Mouse (Mus musculus): Measurements from ENCODE around the gene Sncb.

The Sncb gene

GRCm38 (mm10) chr13:54781086-54781485 lies 14.7 kb upstream of the Sncb start:
- no peak for DNase-seq

- no peak for DNase-seq
Measured at GRCm38 (mm10) chr13:54780592-54780991, 14.2 kb upstream of the Sncb start.

- DNase-seq: no peak
Measured at GRCm38 (mm10) chr13:54767012-54767411, 617 bp upstream of the Sncb start.

DNA sequence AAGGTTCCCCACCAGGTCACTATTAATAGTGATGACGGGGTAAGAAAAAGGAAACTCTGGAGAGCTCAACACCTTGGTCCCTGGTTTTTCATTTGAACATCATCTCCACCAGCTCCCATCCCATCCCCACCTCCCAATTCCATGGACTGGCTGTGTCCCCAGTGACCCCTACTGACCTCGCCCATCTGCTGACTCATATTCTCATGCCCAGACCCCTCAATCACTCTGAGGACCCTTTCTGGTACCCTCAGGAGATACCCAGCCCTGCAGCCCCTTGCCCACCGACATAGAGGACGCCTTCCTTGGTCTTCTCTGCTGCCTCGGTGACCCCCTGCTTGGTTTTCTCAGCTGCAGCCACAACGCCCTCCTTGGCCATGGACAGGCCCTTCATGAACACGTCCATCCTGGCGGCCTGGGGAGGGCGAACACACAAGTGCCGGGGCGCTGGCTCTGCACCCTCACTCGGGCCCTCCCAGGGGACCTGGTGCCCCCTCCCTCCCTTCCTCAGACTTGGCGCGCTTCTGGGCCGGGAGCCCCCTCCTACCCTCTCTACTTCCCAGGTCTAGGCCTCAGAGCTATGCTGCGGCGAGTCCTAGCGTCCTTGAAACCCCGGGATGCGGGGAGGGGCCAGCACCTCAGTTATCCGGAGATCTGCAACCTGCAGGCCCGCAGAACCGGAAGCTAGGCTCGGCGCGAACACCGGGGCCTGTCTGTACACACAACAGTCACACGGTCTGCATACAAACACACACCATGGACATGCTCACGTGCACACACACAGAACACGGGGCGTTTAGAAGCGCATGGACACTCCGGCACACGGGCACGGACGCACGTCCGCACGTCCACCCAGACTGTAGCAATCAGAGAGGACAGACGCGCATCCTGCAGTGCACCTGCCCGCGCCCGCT lies 859 bp downstream of the Sncb start:
- DNase-seq: no peak

DNA sequence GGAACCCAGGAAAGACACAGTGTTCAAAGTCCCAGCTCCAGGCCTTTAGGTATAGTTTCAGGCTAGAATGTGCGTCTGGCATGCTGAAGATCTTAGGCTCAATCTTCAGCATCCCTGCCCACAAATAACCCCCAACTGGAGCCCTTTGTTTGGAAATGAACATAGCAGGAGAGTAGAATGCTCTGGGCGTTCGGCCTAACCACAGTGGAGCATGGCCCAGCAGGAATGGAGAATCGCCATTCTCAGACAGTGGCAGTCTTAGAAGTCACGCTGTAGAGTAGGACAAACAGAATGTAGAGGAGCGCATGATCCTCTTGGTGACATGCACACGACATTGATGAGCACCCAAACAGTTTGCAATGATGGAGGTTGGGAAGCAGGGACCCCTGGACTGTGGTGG lies 5.5 kb downstream of the Sncb start:
- DNase-seq: no peak

GRCm38 (mm10) chr13:54760164-54760795 lies 6.1 kb downstream of the Sncb start:
- DNase-seq: peak; percentile 90

DNA sequence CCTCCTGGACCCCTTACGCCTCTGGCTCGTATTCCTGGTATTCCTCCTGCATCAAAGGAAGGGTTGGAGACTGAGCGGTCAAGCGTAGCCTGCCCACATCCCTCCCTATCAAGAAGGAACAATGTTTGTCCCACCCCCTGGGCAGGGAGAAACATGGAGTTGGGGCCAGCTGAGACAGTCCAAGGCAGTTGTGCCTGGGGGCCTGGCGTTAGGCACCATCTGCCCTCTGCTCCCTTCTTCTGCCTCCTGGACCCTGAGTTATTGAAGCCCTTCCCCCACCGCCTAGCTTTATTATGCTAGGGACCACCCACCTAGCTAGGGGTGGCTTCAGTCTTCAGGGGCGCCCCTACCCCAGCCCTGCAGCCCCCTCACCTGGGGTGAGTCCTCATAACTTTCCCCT lies 6.9 kb downstream of the Sncb start:
- DNase-seq: peak; percentile 62

DNA sequence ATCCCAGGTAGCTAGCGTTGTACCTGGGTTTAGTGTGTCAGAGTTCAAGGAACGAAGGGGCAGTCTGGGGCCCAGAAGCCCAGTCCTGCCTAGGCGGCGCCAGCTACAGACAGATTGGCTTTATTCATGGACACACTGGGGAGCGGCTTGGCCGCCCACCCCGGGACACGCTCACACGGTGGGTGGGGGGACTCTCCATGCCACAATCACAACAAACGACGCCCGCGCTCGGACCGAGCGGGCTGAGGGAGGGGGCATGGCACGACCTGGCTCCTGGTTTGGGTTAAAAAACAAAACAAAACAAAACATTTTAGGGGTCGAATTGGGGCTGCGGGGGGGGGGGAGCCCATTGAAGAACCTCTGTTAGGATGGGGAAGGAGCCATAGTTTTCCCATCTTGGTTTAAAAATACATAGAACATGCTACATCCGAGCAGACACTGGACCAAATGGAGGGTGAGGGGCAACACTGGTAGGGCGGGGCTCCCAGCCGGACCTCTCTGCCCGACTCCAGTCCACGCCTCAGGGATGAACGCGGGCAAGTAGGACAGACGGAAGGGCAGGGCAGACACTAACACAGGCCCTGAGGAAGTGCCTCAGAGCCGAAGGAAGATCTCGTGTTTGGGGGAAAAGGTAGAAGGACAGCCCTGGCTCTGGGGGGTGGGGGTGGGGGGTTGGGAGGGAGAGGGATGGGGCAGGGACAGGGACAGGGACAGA lies 7.5 kb downstream of the Sncb start:
- DNase-seq: peak; percentile 45

DNA sequence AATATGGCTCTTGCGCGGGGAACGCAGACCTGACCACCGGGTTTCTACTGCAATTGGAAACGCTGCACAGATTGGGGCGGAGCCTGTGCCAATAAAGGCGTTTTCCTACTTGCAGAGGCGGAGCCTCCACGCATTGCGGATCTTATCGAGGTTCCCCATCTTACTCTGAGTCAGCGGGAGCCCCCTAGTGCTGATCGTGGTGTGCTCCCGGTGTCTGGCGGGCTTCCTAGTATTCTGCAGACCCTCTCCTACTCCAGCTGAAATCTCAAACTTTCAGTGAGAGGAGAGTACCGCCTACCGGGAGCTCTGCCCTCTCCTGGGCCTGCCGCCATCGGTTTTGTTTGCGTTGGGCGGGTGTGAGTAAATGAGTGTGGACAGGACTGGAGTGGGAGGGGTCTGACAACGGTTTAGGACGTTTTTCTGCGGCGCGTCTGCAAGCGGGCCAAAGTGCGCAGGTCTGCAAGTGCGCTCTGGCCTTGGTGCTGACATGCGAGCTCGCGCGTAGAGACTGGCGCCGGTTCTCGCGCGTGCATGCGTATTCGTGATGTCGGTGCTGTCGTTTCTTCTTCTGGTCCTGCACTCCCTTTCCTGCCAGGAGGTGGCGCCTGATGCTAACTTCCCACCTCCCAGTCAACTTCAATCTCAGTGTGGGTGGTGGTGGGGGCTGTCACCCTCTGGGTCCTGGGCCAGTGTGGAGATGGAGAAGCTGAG lies 8.2 kb downstream of the Sncb start:
- DNase-seq: peak; percentile 96

DNA sequence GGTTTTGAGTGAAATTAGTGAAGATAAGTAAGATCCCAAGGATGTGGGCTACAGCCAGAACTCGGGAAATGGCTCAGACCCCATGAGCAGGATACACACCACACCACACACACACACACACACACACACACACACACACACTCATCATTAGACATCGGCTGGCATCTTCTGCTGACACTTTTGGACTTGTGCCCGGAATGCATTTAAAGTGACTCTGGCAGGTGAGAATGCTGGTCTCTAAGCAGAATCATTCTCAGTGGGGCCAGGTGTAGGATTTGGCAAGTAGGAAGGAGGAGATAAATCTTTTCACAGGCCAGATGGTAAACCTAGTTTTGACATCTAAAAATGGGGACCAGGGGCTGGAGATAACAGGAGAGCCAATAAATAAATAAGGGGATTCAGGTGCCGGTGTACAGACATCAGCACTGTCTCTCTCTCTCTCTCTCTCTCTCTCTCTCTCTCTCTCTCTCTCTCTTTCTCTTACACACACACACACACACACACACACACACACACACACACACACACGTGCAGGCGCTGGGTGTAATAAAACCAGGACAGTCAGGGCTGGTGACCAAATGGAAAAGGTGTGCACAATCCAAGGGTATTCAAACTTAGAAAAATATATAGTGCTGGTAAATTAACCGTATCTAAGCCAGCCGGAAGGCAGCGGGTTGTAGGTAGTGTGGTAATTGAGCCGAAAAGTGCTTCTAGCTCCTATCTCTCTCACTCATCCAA lies 9.1 kb downstream of the Sncb start:
- DNase-seq: no peak

DNA sequence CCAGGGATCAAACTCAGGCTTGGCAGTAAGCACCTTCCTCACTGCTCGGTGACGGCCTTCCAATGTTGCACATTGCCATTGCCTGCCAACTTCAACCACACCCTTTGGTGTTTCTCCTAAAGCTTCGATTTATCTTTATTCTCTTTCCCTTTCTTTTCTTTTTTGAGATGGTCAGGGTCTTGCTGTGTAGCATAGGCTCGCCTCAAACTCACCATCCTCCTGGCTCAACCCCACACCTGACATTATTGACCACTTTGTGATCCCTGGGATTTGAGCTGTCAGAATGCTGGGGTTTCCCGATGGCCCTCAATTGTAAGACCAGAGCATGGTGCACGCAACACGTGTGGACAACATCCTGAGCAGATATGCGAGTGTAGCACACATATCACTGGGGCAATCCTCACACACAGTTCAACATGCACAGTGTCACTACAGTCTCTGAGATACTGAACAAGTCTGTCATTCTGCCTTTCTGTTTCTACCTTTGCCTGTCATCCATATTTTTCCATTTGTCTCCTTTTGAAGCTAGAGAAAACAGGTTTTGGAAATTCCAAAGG lies 10.2 kb downstream of the Sncb start:
- no peak for DNase-seq

GRCm38 (mm10) chr13:54755201-54755830 lies 11.1 kb downstream of the Sncb start:
- peak; percentile 30 for DNase-seq

DNA sequence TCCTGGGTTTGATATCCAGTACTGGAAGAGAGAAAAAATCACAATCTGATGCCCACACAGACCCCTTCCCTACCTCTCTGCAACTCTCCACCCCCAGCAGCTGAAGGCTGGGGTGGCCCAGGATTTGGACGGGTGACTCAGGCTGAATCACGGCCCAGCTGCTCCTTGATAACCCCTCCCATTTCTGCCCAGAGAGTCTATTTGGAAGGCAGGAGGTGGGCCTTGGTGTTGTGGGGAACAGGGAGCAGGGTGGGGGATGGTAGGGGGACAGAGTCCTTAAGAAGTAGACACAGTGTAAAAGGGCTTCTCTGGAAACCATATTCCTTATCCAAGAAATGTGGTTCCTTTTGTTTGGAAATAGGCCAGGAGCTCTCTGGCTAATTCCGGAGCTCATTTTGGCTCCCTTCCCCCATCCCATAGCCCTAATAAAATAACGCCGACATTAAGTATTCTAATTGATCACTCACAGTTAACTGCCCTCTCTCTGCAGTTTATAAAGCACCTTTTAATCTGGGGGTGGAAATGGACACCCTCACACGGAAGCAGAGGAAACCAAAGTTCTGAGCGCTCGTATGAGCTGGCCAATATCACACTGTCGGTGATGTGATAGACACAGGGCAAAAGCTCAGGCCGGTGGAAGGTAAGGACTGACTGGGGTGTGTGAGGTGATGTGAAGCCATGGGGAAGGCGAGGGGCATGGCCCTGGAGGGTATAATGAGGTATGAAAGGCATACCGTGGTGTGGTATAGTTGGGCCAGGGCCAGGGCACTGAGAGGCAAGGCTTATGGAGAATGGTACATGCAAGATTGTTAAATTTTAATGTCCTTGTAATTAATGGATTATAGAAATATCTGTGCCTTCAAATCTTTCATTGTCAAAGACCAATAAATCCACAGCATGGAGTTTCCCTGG lies 12.0 kb downstream of the Sncb start:
- DNase-seq: peak; percentile 36

GRCm38 (mm10) chr13:54753733-54754132 lies 12.7 kb downstream of the Sncb start:
- DNase-seq: no peak

- DNase-seq: no peak
Measured at GRCm38 (mm10) chr13:54752656-54753055, 13.7 kb downstream of the Sncb start.

DNA sequence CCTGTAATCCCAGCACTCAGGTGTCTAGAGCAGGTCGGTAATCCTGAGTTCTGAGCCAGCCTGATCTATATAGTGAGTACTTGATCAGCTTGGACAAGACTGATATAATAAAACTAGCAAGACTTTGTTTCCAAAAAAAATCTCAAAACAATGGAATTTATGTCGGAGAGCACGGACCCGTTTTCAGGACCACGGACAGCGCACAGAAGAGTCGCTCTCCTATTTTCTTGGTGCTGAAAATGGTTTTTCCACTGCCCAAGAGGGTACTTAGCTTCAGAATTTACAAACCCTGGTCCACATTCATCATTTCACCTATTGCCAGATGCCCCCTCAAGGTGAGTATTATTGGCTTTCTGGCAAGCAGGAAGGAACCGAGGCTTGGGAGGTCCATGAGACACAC lies 15.7 kb downstream of the Sncb start:
- DNase-seq: peak; percentile 62

DNA sequence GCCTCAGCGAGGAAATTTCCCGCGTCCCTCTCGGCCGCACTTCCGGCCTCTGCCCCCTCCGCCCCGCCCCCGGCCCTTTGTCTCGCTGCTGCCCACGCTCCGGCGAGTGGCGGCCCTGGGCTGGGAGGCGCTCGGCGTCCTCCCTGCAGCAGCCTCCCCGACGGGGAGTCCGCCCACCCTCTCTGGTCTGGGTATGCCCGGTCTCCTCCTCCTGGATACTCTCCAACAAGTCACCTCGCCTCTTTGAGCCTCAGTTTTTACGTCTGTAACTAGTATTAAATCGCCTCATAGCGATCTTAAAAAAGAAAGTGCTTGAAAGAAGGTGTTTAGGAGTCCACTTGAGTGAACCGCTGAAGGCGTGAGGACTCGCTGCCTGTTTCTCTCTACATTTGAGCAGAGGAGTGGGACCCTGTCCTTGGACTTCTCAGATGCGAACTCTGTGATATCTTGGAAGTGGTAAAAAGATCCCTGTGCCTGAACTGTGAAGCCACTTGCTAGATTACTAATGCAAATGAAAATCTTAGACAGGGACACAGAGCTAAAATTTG lies 16.5 kb downstream of the Sncb start, which contains the start of gene Gprin1:
Gene Gprin1 (minus strand): TSS at position 11 of the 548 bp plus-strand sequence.
- no peak for DNase-seq

GRCm38 (mm10) chr13:54749061-54749863 lies 17.1 kb downstream of the Sncb start:
- DNase-seq: peak; percentile 88

DNA sequence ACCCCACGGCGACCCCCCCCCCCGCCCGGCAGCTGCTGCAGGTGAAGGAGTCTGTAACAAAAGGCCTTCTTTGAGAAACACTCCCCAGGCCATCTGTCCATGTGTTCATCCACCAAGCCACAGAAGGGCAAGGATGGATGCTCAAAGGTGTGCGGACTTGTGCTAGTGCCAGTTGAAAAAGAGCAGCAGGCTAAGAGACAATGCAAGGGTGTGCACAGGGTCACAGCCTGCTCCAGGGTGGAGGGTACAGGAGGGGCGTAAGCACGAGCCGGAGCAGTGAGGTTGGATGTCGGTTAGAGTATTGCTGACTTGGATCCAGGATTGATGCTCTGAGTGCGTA lies 17.7 kb downstream of the Sncb start:
- DNase-seq: no peak

Data from retina, postnatal 1 day (tissue).